Mouse (Mus musculus): ENCODE results near the gene Pfn3. TPM values are rescaled to one million over a fixed set of nuclear protein-coding genes. Genes with fewer than 3 reads are reported as not detected.

Pfn3 gene
- polyA plus RNA-seq, 2 experiments, result not detected

DNA sequence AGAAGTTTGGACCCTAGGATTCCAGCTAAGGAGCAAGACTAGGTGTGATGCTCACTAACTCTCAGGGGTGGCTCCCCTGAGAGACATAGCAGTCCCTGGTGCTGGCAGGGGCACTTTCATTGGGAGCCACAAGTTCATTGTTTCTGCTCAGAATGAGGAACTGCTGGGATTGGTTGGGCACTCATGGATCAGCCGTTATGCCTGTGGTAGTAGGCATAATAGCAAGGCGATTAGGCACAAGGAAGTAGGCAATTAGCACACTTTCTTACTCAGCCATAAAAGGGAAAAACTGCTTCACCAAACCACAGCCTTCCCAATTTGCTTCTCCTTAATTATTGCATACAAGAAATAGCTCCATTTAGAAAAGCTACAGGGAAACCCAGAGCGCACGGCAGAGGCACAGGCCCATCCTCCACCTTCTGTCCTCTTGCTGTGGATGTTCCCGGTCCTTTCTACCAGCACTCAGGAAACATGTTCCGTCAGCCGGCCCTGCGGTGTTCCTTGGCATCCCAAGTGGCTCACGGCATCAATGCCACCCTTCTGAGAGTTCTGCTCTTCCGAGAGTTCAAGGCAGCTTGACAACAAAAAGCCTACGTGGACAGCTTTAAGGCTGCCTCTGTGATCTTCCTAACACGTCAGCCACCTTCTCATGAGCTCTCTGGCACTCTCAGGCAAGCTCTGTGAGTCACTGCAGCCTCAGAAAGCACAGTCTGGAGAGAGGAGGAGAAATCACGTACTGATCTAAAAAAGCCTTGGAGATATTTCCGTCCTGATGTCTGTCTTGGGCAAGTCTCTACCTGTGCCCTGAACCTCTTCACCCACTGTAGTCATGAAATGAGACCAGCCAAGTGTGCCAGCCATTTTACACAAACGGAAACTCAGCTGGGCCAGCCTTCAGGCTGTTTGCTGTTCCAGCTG is 10.8 kb downstream of the Pfn3 start:
- Histone ChIP-seq H3K4me1 (replicated peaks; ENCODE audit: control insufficient read depth in 2 of 2, insufficient read depth in 2 of 2, low read length in 1 of 2) (0 out of 4 replicates have a peak, but pooled peaks cover 0 to 2% of the 10 kb centered on the region in 2 experiments), H3K27me3 (ENCODE audit: control insufficient read depth, insufficient read depth, low read length) (peaks cover 11% of the 10 kb centered on the region), H3K27ac (no peak overlapping the region), H3K9ac (replicated peaks) (no peak overlapping the region), H3K4me2 (ENCODE audit: low read depth) (no peak overlapping the region), H3K36me3 (replicated peaks; ENCODE audit: control insufficient read depth, insufficient read depth, low read depth) (no peaks in the 10 kb centered on the region), H3K4me3 (ENCODE audit: insufficient read depth in 1 of 2, low read depth in 2 of 2, low read length in 2 of 2) (no peak overlapping the region), H3K9me3 (ENCODE audit: control insufficient read depth, low read length) (no peaks in the 10 kb centered on the region)
- DNase-seq (ENCODE audit: low read depth in 3 of 3, low spot score in 3 of 3), result no peak
- WGBS (ENCODE audit: insufficient replicate concordance), result 50% methylated on average over 15 of the region's 15 CpGs
- ATAC-seq (ENCODE audit: insufficient read depth), result no peak
- TF ChIP-seq EP300 (IDR thresholded peaks at IDR 0.05; ENCODE audit: low read depth), result no peak

DNA sequence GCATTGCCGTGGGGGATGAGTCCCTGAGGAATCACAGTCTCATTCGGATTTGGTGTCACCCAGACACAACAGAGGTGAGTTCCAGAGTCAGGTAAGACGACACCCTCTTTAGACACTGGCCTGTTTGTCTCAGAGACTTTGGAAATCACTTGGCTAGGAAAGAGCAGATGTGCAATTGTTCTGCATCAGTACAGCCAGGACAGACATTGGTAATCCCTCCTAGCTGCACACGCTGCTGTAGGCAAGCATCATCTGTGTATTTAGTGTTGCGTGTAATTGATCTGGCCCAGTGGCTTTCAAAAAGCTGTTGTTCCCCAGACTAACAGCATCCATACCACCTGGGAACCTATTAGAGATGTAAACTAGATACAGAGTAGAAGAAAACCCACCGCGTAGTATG is 11.8 kb downstream of the Pfn3 start:
- DNase-seq (ENCODE audit: low read depth in 3 of 3, low spot score in 3 of 3), result no peak
- no peak for TF ChIP-seq CTCF (IDR thresholded peaks at IDR 0.05; ENCODE audit: low read depth)
- no peak for TF ChIP-seq EP300 (IDR thresholded peaks at IDR 0.05; ENCODE audit: low read depth)
- Histone ChIP-seq H3K4me3 (ENCODE audit: insufficient read depth in 1 of 2, low read depth in 2 of 2, low read length in 2 of 2) (no peak overlapping the region), H3K27ac (no peak overlapping the region), H3K36me3 (replicated peaks; ENCODE audit: control insufficient read depth, insufficient read depth, low read depth) (no peaks in the 10 kb centered on the region), H3K4me2 (ENCODE audit: low read depth) (no peak overlapping the region), H3K27me3 (ENCODE audit: control insufficient read depth, insufficient read depth, low read length) (peaks cover 11% of the 10 kb centered on the region), H3K4me1 (replicated peaks; ENCODE audit: control insufficient read depth in 2 of 2, insufficient read depth in 2 of 2, low read length in 1 of 2) (0 out of 4 replicates have a peak, but pooled peaks cover 0 to 2% of the 10 kb centered on the region in 2 experiments), H3K9ac (replicated peaks) (no peak overlapping the region), H3K9me3 (ENCODE audit: control insufficient read depth, low read length) (no peaks in the 10 kb centered on the region)
- no peak for ATAC-seq (ENCODE audit: insufficient read depth)
- WGBS (ENCODE audit: insufficient replicate concordance), result 62% methylated on average over 7 of the region's 7 CpGs

GRCm38 (mm10) chr13:55400039-55400346 is 15.0 kb downstream of the Pfn3 start:
- no peak for DNase-seq (ENCODE audit: low read depth in 3 of 3, low spot score in 3 of 3)
- no peak for TF ChIP-seq CTCF (IDR thresholded peaks at IDR 0.05; ENCODE audit: low read depth)
- no peak for TF ChIP-seq EP300 (IDR thresholded peaks at IDR 0.05; ENCODE audit: low read depth)
- no peak for ATAC-seq (ENCODE audit: insufficient read depth)
- Histone ChIP-seq H3K4me3 (ENCODE audit: insufficient read depth in 1 of 2, low read depth in 2 of 2, low read length in 2 of 2) (no peak overlapping the region), H3K36me3 (replicated peaks; ENCODE audit: control insufficient read depth, insufficient read depth, low read depth) (no peaks in the 10 kb centered on the region), H3K27ac (no peak overlapping the region), H3K27me3 (ENCODE audit: control insufficient read depth, insufficient read depth, low read length) (peaks cover 4% of the 10 kb centered on the region), H3K9ac (replicated peaks) (no peak overlapping the region), H3K4me1 (replicated peaks; ENCODE audit: control insufficient read depth in 2 of 2, insufficient read depth in 2 of 2, low read length in 1 of 2) (no peaks in the 10 kb centered on the region), H3K4me2 (ENCODE audit: low read depth) (no peak overlapping the region), H3K9me3 (ENCODE audit: control insufficient read depth, low read length) (no peaks in the 10 kb centered on the region)
- 70% methylated on average over 1 of the region's 1 CpGs for WGBS (ENCODE audit: insufficient replicate concordance)

- TF ChIP-seq CTCF (IDR thresholded peaks at IDR 0.05; ENCODE audit: low read depth) (no peak), EP300 (IDR thresholded peaks at IDR 0.05; ENCODE audit: low read depth) (no peak)
- H3K9ac ChIP-seq (replicated peaks), result no peak overlapping the region
- peaks cover 4% of the 10 kb centered on the region for H3K27me3 ChIP-seq (ENCODE audit: control insufficient read depth, insufficient read depth, low read length)
- no peaks in the 10 kb centered on the region for H3K4me1 ChIP-seq (replicated peaks; ENCODE audit: control insufficient read depth in 2 of 2, insufficient read depth in 2 of 2, low read length in 1 of 2)
- no peak for DNase-seq (ENCODE audit: low read depth in 3 of 3, low spot score in 3 of 3)
- H3K9me3 ChIP-seq (ENCODE audit: control insufficient read depth, low read length), result no peaks in the 10 kb centered on the region
- no peak overlapping the region for H3K4me2 ChIP-seq (ENCODE audit: low read depth)
- no peaks in the 10 kb centered on the region for H3K36me3 ChIP-seq (replicated peaks; ENCODE audit: control insufficient read depth, insufficient read depth, low read depth)
- no peak for ATAC-seq (ENCODE audit: insufficient read depth)
- H3K27ac ChIP-seq, result no peak overlapping the region
- no peak overlapping the region for H3K4me3 ChIP-seq (ENCODE audit: insufficient read depth in 1 of 2, low read depth in 2 of 2, low read length in 2 of 2)
- WGBS (ENCODE audit: insufficient replicate concordance), result 28% methylated on average over 5 of the region's 5 CpGs
These were observed 15.6 kb downstream of the Pfn3 start for GRCm38 (mm10) chr13:55399300-55400038.

GRCm38 (mm10) chr13:55398088-55398487 is 16.9 kb downstream of the Pfn3 start, which contains the start of gene Slc34a1:
Slc34a1 (plus strand) TSS chr13:55398187.
- TF ChIP-seq EP300 (IDR thresholded peaks at IDR 0.05; ENCODE audit: low read depth) (no peak), CTCF (IDR thresholded peaks at IDR 0.05; ENCODE audit: low read depth) (no peak)
- Histone ChIP-seq H3K9me3 (ENCODE audit: control insufficient read depth, low read length) (no peaks in the 10 kb centered on the region), H3K4me2 (ENCODE audit: low read depth) (no peak within 1 kb of the TSS), H3K27ac (no peak within 1 kb of the TSS), H3K27me3 (ENCODE audit: control insufficient read depth, insufficient read depth, low read length) (no peaks in the 10 kb centered on the region; the same call in 1 of the 2 replicates), H3K4me1 (replicated peaks; ENCODE audit: control insufficient read depth in 2 of 2, insufficient read depth in 2 of 2, low read length in 1 of 2) (peaks cover 0 to 2% of the 10 kb centered on the region in 2 experiments; a peak in 1 of 4 replicates), H3K4me3 (ENCODE audit: insufficient read depth in 1 of 2, low read depth in 2 of 2, low read length in 2 of 2) (no peak within 1 kb of the TSS), H3K9ac (replicated peaks) (no peak within 1 kb of the TSS), H3K36me3 (replicated peaks; ENCODE audit: control insufficient read depth, insufficient read depth, low read depth) (no peaks in the 10 kb centered on the region)
- no peak for ATAC-seq (ENCODE audit: insufficient read depth)
- 50% methylated on average over 1 of the region's 1 CpGs for WGBS (ENCODE audit: insufficient replicate concordance)
- no peak for DNase-seq (ENCODE audit: low read depth in 3 of 3, low spot score in 3 of 3)

Measured in liver, embryonic 14.5 days (tissue).